Mouse (Mus musculus): ENCODE data around the gene Stil. TPM values are rescaled to one million over a fixed set of nuclear protein-coding genes. Genes with fewer than 3 reads are reported as not detected.

The Stil gene
- total RNA-seq, 2 experiments from 2014 or later, result 0.33 to 0.35 TPM

DNA sequence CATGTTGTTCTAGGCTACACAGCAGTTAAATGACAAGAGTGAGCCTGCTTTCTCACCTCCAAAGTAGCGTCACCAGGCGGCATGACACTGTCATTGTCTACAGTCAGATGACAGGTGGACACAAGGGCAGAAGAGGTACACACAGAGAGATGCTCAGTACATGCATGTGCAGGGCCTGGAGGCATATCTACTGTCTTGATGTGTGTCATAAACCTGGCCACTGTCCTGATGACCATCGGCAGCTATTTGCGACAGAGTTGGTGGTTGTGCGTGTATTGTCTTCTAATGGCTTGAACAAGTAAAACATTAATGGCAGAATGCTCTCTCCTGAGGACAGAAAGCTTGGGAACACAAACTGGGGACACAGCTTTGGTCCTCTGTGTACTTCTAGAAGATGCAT, 51.3 kb downstream of the Stil start:
- DNase-seq, result no peak

DNA sequence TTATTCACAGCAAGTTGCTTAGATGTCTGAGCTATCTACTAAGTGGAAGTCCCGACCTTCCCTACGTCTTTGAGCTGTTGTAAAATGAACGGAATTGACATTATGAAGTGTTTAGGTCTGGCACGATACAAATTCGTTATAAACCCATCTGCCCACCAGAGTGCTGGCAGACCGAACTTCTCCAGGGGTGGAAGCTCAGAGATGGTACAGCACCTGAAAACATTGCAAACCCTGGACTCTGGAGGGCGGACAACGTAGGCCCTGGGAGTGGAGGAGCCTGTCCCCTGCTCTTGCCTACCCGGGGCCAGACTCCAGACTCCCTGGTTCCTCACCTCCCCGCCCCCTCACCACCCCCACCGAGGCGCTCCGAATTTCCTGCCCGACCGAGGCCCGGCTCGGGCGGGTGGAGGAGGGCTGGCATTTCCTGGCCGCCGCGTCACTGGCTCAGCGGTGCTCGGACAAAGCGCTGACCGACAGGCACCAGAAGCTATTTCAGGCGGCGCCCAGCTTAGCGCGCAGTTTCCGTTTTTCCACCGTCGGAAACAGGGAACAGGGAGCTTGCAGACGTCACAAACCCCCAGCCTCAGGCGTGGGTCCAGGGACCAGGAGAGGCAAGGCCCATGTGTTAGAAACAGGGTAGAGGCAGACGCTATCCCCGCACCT, 52.5 kb downstream of the Stil start:
- peak; percentile 9 to 24 for DNase-seq

DNA sequence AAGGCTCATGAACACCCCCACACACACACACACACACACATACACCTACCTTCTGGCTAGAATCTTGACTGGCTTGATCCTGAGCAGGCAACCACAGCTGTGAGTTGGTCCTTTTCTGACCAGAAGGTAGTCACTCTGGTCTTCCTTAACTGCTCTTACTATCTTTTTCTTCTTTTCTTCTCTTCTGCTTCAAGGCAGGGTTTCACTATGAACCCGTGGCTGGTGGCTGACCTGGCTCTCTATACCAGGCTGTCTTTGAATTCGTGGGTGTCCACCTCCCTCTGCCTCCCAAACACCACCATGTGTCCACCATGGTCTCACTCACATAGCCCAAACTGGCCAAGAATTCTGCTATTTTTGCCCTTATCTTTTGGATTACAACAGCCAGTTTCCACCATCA, 55.1 kb downstream of the Stil start:
- DNase-seq, result no peak

DNA sequence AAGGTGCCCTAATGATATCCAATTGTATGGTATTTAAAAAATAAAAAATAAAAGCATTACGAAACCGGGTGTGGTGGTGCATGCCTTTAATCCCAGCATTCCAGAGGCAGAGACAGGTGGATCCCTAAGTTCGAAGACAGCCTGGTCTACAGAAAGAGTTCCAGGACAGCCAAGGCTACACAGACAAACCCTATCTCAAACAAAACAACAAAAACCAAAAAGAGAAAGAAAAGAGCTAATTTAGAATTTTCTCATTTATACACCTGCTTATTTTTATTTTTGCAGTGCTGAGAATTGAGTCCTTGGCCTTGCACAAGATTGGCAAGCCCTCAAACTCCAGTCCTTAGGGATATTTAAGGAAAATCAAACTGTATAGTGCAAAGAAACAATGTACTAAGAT, 55.7 kb downstream of the Stil start:
- DNase-seq, result no peak

DNA sequence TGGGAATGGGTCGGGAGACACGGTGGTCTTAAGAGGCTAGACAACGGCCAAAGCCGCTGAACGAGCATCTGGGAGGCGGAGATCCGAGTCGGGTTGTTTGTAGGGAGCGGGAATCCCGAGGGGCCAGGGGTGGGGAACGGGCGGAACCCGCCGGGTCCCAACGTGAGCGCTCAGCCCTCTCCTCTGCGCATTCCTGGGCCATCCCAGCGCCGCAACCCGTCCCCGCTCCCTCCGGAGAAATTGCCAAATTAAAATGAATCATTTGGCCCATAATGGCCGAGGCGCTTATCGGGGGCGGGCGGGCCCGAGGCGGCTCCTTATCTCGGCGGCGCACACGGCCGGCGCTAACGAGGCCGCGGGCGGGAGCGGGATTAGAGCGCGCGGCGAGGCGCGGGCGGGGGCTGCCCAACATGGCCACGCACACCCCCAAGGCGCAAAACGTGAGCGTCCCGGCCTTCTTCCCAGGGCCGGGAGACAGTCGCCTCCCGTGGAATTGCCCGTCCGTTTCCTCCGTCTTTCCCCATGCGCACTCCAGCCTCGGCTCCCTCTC, 56.5 kb downstream of the Stil start, which contains the start of gene Tal1:
Gene Tal1, plus strand, starts transcription at position 56 of the 550 bp plus-strand sequence.
- peak in 1 of 2 experiments; percentile 6 for DNase-seq

DNA sequence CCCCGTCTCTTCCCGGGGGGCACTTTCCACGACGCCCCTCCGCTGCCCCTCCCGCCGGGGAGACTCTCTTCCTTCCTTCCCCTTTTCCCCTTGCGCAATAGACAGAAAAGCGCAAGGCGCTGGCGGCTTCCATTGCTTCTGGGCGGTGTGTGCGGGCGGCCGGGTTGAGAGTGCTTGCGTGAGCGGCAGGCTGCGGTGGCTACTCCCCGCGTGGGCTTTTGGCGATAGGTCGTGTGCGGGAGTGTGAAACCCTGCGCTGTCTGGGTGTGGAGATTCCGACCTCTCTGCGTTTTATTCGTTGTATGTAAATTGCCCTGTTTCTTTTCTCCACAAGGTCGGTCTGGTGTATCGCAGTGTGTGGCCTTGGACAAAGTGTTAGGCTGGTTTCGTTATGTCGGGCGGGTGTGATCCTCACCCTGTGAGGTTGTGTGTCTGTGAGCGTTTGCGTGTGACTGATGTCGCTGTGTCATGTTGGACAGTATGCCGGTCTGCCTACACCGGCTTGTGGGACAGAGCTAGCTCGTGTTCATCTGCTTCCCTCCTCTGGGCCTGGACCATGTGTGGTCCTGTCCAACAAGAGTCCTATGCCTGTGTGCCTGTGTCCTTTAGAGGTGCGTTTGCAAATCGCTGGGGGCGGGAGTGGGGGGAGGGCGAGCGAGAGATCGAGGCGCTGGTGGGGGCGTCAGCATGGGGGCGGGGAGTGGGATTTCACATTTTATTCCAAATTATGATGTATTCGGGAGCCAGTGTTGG, 57.1 kb downstream of the Stil start:
- peak; percentile 35 to 54 for DNase-seq

DNA sequence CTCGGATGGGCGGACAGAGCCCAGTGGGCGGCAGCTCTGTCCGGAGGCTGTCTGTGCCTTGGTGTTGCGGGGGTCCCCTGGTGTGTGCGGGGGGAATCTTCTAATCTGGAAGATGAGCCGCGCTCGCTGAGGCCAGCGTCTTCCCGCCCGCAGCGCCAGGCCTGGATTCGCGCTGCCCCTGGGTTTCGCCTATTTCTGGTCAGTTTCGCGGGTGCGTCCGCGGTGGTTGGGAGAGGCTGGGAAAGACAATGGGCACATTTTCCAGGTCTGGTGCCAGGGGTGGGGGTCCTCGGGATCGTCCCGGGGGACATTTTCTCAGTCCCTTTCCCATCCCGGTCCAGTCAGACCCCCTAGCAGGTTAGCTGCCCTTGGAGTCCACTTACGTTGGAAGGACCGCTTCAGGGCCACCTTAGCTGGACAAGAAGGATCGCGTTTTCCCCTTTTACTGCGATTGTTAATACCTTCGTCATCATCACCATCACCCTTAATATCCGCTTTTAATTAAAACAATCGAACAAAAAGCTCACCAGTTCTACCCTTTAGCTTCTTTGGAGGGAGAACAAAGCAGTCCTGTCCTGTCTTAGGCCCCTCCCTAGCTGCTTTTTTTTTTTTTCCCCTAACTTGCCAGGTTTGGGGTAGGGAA, 57.8 kb downstream of the Stil start:
- DNase-seq, result no peak

DNA sequence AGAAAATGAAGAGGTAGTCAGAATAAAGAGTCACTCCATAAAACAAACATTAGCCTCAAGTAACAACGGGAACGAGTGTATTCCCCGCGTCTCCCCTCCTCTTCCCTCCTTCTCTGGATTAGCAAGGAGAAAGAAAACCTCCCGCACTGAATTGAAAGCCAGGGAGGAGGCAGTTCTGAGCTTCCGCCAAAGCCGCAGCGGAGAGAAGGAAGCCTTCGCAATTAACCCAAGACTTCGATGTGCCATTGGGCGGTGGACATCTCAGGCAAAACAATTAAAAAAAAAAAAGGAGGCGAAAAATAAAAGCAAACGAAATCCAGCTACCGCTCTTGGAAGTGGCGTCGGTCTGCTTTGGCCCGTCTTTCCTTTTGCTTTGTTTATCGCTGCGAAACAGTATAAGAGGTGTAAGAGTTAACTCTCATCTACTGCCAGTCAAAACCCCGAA, 58.4 kb downstream of the Stil start:
- DNase-seq, result peak in 1 of 2 experiments; percentile 14

DNA sequence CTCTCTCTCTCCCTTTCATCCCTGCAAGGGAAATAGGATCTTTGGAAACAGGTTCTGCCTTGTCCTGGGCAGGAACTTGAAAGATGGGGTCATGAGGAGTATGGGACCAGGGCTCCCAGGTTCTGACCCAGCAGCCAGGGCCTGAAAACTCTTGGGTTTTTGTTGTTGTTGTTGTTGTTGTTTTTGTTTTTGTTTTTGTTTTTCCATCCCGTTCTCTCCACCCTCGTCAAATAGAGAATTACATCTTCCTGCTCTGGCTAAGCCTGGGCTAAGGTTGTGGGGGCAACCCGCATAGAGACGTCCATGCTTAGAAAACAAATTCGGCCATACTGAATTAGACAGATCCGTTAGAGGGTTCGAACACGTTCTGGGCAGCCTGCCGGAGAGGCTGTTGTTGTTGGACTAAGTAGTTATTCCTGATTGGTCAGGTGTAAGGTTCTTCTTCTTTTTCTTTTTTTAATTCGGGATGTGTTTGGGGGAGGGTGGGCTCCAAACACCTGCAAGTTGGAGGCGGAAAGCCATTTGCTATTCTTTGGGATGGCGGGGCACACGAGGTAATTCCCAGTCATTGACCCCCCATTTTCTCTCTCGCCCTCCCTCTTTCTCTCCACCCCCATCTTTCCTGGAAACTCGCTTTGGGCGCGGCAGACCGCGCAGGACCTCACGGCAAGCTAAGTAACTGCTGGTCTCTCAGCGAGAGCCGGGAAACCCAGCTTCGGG, 59.1 kb downstream of the Stil start:
- no peak for DNase-seq

DNA sequence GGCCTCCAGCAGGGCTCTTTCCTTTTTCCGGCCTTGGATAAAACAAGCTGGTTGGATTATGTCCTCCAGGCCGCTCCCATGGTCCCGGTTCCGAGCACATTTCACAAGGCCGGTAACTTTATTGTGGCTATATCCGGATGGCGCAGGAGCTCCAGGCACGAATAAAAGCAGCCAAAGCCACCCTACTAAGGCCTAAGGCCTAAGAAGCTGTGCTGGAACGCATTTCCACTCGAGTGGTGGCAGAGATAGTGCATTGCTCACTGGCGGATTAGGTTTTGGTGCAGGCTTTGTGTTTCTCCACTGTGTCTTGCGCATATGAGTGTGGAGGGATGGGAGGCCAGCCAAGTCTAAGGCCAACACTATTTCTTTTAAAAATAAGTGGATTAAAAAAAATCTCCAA, 59.9 kb downstream of the Stil start:
- DNase-seq, result no peak

DNA sequence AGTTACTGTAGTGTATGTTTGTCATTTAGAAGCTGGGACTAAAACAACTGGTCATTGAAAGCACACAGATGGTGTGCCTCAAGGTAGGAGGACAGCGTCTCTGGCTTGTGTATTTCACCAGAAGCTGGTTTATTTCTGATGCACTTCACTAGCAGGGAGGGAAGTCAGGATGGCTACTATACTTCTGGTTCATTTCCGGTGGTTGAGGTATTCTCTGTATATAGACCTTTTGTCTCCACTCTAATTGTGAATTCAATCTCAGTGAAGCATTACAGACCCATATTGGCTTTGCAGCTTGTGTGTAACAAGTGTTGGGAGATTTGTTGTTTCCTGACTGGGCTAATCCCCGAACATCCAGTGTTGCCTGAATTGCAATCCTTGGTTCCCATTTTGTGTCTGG, 60.8 kb downstream of the Stil start:
- no peak for DNase-seq

DNA sequence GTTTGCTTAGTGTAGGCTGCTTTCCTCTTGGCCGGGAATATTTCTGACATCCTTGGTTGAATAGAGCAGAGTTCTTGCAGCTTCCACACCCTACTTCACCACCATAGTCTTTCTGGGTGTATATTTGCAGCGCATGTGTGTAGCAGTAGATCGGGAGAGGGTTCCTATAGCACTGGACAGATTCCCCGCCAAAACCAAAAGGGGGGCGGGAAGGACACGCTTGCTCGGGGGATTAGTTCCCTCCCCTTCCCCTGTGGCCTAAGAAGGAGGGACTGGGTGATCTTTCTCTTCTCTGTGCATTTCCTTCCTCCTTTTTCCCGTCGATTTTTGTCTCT, 62.5 kb downstream of the Stil start:
- no peak for DNase-seq

DNA sequence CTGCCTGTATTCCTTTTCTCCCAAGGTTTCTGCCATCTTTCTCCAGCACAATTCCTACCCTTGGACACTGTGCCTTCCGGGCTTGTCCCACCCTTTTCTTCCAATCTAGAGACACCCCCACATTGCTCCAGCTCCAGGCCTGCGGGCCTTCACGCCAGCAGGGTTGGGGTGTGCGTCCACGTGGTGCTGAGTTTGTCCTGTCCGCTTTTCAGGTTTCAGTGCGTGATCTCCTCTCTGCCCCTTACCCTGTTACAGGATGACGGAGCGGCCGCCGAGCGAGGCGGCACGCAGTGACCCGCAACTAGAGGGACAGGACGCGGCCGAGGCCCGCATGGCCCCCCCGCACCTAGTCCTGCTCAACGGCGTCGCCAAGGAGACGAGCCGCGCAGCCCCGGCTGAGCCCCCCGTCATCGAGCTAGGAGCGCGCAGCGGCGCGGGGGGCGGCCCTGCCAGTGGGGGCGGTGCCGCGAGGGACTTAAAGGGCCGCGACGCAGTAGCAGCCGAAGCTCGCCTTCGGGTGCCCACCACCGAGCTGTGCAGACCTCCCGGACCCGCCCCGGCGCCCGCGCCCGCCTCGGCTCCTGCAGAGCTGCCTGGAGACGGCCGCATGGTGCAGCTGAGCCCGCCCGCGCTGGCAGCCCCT, 63.0 kb downstream of the Stil start:
- peak in 1 of 2 experiments; percentile 12 for DNase-seq

DNA sequence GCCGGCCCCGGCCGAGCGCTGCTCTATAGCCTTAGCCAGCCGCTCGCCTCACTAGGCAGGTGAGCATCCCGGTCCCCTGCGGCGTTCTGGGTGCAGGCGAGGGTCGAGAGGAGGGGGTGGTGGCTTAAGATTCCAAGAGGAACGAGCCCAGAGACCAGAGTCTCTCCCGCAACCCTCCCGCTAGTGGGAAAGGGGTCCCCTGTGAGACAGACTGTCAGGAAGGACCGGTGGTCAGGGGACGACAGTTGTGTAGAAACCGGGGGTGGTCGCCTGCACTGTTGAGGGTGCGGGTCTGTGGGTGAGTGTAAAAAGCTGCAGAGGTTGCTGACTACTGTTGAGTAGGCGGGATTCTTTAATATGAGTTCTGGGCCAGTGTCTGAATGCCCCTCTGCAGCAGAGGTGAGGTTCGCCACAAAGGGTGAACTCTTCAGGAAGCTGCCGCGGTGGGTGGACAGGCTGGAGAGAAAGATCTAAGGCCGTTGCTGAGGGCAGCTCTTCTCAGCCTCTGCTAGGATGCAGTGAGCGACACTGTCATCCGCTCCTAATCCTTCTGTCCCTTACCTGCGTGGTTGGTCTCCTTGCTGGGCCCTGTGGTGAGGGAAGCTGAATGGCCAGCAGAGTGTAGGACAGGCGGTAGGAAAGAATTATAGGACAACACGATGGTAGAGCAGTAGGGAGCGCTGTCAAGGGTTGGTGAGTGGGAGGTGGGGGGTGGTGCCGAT, 63.7 kb downstream of the Stil start:
- DNase-seq, result no peak

DNA sequence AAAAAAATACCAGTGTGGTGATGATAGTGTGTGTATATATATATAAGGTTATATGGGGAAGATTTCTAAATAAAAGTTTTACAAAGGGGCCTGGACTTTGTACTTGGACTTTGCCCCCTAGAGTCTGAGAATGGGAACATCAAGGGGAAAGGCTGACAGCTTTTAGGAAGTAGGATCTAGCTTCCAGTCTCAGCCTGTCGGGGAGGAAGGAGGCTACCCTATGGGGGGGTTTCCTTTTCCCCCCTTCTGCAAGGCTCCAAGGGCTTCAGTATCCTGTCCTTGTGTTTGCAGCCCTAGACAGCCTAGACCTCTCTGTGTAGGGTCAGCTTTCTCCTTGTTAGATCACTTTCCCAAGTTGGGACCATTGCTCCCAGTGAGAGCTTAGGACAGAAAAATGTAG, 71.7 kb downstream of the Stil start:
- no peak for DNase-seq

DNA sequence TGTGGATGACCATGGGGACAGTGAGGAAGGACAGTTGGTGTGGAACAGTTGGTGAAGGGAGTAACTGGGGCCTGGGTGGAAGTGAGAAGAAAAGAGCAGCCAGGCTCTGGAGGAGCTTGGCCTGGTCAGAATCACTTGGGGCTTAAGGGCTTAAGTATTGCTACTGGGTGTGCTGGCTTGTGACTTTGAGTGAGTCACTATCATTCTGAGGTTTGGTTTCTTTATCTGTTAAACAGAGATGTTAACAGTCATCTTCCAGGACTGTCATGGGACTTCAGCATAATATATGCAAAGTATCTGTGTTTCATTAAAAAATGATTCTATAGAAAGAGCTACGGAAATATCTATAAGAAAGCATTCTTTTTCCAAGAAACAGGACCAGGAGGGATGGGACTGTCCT, 74.8 kb downstream of the Stil start:
- DNase-seq, result no peak

DNA sequence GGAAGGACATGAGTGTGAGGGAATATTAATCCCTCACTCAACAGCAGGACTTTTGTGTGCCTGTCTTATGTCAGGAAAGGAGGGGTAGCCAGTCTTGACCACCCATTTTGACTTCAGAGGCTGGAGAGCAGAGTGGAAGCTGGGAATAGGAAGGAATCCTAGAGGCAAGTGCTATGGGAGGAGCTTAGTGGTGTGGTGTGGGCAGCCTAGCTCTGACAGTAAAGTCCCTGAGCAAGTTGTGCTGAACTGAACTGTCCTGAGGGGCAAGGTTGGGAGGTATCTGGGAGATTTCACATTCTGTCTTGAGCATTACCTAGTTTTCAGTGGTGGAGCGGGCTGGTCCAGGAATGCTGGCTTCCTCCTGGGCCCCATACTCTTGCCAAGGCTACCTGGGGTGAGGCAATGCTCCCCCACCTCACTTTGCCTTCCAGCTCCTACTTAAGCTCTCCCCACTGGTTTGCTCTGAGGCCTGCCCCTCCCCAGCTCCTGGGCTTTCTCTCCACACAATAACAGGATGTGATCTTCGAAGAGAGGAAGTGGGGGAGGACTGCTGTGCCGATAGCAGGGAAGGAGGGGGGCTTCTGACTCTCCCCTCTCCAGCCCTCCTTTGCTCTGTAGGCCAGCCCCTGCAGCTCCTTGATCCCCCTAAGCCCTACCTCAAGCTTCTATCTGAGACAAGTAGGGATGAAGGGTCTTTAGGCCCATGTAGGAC, 75.4 kb downstream of the Stil start:
- DNase-seq, result no peak

DNA sequence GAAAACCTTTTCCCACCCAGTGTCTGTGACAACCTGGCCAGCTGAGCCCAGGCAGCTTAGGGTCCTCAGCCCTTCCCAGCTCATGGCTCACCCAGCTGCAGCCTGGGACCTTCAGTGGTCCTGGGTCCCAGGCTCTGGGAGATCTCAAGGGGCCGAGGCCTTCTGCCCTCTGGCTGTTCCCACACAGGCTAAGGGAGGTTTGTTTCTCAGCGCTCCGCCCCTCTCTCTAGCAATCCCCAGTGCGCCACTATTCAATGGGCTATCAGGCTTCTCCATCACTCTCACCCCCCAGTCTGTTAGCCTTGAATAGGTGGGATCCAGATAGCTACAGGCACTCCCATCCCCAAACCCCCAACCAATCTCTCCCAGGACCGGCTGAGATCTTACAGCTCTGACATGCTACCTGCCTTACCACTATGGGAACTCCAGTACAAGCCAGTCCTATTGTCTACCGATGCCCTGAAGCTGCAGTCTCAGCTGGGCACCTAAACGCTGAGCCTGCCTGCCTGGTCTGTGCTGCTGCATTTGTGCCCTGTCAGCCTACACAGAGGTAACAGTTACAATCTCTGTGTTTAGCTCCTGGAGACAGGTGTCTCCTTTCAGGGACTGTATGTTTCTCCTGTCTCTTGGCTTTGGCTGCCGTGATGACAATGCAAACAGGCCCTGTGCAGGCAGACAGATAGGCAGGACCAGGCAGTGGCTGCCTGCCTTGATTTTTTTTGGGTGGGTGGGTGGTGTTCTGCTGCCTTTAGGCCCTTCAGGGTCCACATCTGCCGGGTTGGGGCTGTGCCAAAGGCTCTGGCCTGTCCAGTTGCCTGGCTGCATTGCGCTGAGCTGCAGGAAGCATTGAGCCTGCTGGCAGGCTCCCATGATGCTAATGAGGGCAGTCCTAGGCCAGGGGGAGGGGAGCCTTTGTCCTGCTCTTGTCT, 79.2 kb downstream of the Stil start:
- no peak for DNase-seq

DNA sequence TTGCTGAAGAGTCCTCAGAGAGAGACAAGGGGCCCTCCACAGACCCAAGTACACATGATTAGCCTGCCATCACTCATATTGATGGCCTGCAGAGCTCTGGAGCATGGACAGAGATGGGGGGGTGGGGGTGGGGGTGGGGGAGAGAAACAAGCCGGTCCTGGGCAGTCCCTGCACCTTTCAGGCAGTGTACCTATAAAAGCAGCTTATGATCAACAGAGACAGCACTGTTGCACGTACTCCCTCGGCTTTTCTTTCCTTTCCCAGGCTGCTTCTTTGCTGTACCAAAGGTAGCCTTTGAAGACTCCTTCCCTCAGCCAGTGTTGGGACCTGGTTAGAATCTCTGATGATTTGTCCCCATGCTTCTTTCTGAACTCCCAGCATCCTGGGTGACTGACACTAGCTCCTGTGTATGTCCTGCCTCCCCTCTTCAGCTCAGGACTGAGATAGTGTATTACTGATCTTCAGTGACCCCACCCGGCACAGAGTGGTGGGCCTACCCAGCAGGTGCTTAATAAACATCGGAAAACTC, 79.9 kb downstream of the Stil start:
- DNase-seq, result no peak
